Mouse (Mus musculus): ENCODE data around the gene Trim65.

- TF ChIP-seq CTCF (IDR thresholded peaks at IDR 0.05; ENCODE audit: low read depth), result no peak
- TF ChIP-seq EP300 (IDR thresholded peaks at IDR 0.05; ENCODE audit: low read depth), result no peak
Measured at GRCm38 (mm10) chr11:116149341-116149740, 18.4 kb upstream of the Trim65 start.

Data from heart, postnatal 0 days (tissue).